Mouse (Mus musculus) myocyte (in vitro differentiated cells): ENCODE data around the gene Ltf.

Experiments used
- E2F4 ChIP-seq: IDR thresholded peaks from one replicate; pipeline ENCODE4 v1.6.1; 2011; ENCODE audit warnings: mild to moderate bottlenecking, control low read depth, moderate library complexity; ENCODE audit not compliant: insufficient read depth
- MAX ChIP-seq: IDR thresholded peaks from one replicate; pipeline ENCODE4 v1.6.1; 2011; ENCODE audit warnings: low read depth, mild to moderate bottlenecking, control low read depth
- POLR2A ChIP-seq: IDR thresholded peaks from one replicate; pipeline ENCODE4 v1.6.1; 2011; ENCODE audit warnings: low read depth, mild to moderate bottlenecking, control low read depth, moderate library complexity; ENCODE audit not compliant: insufficient read length
- REST ChIP-seq: IDR thresholded peaks from one replicate; pipeline ENCODE4 v1.6.1; 2011; ENCODE audit warnings: mild to moderate bottlenecking, control low read depth, moderate library complexity; ENCODE audit not compliant: insufficient read depth, insufficient read length
- USF1 ChIP-seq: IDR thresholded peaks from one replicate; pipeline ENCODE4 v1.6.1; 2011; ENCODE audit warnings: low read depth, mild to moderate bottlenecking, control low read depth, moderate library complexity

- no peak for TF ChIP-seq REST
- TF ChIP-seq USF1 = no peak
- TF ChIP-seq POLR2A = no peak
- no peak for TF ChIP-seq MAX
- no peak for TF ChIP-seq E2F4
Measured at GRCm38 (mm10) chr9:111042266-111042665, 23.2 kb downstream of the Ltf start.
